Mouse (Mus musculus) forebrain, embryonic 15.5 days (tissue): ENCODE measurements around the gene F3. TPM values are rescaled to one million over a fixed set of nuclear protein-coding genes. Genes with fewer than 3 reads are reported as not detected.
A peak's percentile ranks its signal among the peaks of the same experiment; 100 is the strongest.

Experiments
- ATAC-seq: fragments of 200-750 bp; cut with Nextera tagmentation; replicated peaks from 2 replicates; pipeline ENCODE4 v1.8.0; 2017; ENCODE audit warnings: mild to moderate bottlenecking, moderate TSS enrichment, moderate library complexity
- H3K27ac ChIP-seq: fragments of 300-500 bp; sonication (generic); replicated peaks from 2 replicates; pipeline ENCODE4 v1.5.1; 2015; ENCODE audit warnings: mild to moderate bottlenecking, inconsistent platforms
- H3K27me3 ChIP-seq: fragments of 300-500 bp; sonication (generic); 2 replicates; pipeline ENCODE4 v1.6.1; 2015; ENCODE audit warnings: inconsistent platforms
- H3K36me3 ChIP-seq: fragments of 300-500 bp; sonication (generic); 2 replicates; pipeline ENCODE4 v1.6.1; 2015; ENCODE audit warnings: mild to moderate bottlenecking, inconsistent platforms
- H3K4me1 ChIP-seq: fragments of 300-500 bp; sonication (generic); 2 replicates; pipeline ENCODE4 v1.6.1; 2015; ENCODE audit warnings: inconsistent platforms
- H3K4me2 ChIP-seq: fragments of 300-500 bp; sonication (generic); replicated peaks from 2 replicates; pipeline ENCODE4 v1.6.1; 2015; ENCODE audit warnings: mild to moderate bottlenecking, inconsistent platforms
- H3K4me3 ChIP-seq: fragments of 300-500 bp; sonication (generic); 2 replicates; pipeline ENCODE4 v1.5.1; 2015; ENCODE audit warnings: mild to moderate bottlenecking, inconsistent platforms
- H3K9ac ChIP-seq: fragments of 300-500 bp; sonication (generic); replicated peaks from 2 replicates; pipeline ENCODE4 v1.6.1; 2015; ENCODE audit warnings: mild to moderate bottlenecking, inconsistent platforms
- H3K9me3 ChIP-seq: fragments of 300-500 bp; sonication (generic); 2 replicates; pipeline ENCODE4 v1.6.1; 2016; ENCODE audit warnings: inconsistent platforms
- WGBS: fragments of 180-500 bp; shearing (Covaris S2); methylation state at CpG from one replicate; pipeline ENCODE4 v1.1.7; 2015; ENCODE audit warnings: mixed read lengths; 5-methylcytosine and 5-hydroxymethylcytosine counted together
- polyA plus RNA-seq: library from polyadenylated mRNA; unstranded; fragments of >200 nt; fragmentation: Nextera tagmentation; extraction: Ambion mirVana; gene quantifications from 2 replicates; pipeline ENCODE4 v1.2.1, GENCODE M21; 2015

F3 gene
- polyA plus RNA-seq, 1 experiment from 2014 or later: 8.9 TPM

DNA sequence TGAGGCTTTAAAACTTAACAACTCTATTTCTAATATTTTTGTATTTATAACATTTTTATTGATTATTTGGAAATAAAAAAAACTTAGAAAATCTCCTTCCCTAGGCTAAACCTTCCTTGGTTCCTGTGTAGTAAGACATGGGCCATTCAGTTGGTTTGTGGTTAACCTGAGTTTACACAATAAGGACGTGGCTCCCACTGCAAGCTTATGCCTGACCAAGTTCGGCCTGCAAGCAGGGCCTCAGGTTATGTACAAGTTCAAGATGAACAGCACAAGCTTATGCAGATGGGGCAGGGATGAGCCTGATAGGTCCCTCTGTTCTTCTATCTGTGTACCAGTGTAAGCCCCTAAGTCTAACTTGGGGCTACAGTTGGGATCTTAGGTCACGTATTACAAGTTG, 33.6 kb upstream of the F3 start:
- Histone ChIP-seq H3K9ac (no peak overlapping the region), H3K9me3 (no peaks in the 10 kb centered on the region), H3K4me1 (peaks cover 12% of the 10 kb centered on the region; the same call in 1 of the 2 replicates), H3K27ac (no peak overlapping the region), H3K4me3 (no peak overlapping the region), H3K4me2 (no peak overlapping the region), H3K27me3 (no peaks in the 10 kb centered on the region), H3K36me3 (no peaks in the 10 kb centered on the region)
- WGBS: 92% methylated on average over 3 of the region's 3 CpGs
- ATAC-seq: no peak

DNA sequence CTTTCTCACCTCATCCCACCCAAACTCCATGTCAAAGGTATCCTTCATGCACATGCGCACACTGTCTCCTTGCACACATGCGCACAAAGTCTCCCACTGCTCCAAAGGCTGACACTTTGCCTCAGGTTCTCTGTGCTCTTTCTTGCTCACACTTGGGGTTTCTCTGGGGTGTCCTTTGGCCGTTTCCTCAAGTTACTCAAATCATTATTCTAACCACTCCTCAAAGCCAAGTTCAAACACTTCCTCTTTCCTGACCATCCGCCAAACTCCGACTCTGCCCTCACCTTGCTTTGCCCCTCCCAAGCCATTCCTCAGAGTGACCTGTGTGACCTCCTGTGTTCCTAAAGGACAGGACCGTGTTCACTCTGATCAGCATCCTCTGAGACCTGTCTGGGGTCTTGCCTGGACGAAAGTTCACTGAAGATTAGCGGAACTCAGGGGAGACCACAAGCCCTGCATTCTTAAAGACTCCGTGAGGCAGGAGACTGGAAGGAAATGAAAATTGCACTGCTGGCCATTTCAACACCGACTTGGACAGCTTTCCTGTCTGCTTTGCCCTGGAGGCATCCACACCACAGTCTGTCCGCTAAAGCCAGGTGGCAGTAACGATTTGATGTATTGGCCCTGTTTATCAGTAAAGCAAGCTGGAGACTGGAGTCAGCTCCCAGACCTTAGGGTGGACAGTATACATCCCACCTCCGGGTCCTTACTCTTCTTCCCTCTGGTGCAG, 30.2 kb upstream of the F3 start:
- no peaks in the 10 kb centered on the region for H3K27me3 ChIP-seq
- 83% methylated on average over 13 of the region's 13 CpGs for WGBS
- no peak overlapping the region for H3K9ac ChIP-seq
- no peaks in the 10 kb centered on the region for H3K9me3 ChIP-seq
- H3K4me3 ChIP-seq: no peak overlapping the region
- H3K4me2 ChIP-seq: no peak overlapping the region
- H3K27ac ChIP-seq: no peak overlapping the region
- no peaks in the 10 kb centered on the region for H3K4me1 ChIP-seq
- no peak for ATAC-seq
- H3K36me3 ChIP-seq: no peaks in the 10 kb centered on the region

DNA sequence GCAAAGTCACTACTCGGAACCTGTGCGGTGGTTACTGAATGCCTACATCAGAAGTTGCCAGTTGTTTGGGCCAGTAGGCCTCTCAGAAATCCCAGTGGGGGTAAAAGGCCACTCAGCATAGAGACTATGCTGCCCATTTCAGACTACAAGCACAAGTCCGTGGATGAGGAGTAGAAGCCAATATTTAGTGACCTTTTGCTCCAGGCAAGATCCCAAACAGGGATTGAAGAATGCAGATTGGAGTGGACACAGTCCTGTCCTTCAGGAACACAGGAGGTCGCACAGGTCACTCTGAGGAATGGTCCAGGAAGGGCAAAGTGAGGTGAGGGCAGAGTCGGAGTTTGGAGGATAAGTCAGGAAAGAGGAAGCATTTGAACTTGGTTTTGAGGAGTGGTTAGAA, 29.6 kb upstream of the F3 start:
- ATAC-seq: no peak
- Histone ChIP-seq H3K4me3 (no peak overlapping the region), H3K27ac (no peak overlapping the region), H3K4me2 (no peak overlapping the region), H3K27me3 (no peaks in the 10 kb centered on the region), H3K9ac (no peak overlapping the region), H3K36me3 (no peaks in the 10 kb centered on the region), H3K4me1 (no peaks in the 10 kb centered on the region), H3K9me3 (no peaks in the 10 kb centered on the region)
- 85% methylated on average over 5 of the region's 5 CpGs for WGBS

DNA sequence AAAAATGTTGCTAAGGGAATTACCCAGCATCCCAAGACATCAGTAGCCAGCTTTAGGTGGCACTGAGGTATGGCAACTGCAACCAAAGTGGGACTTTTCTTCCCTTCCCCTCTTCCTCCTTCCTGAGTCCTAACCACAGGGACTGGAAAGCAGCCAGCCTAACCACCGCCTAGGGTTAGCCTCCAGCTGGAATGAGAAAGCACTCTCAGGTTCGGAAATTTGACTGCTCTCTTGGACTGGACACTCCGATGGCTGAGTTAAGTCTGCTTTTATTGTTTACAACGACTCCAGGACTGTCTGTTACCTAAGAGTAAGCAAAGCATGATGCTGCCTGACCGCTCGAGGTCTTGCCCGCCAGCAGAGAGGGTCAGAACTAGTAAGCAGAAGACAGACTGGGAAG, 26.2 kb upstream of the F3 start:
- H3K27me3 ChIP-seq: no peaks in the 10 kb centered on the region
- no peaks in the 10 kb centered on the region for H3K36me3 ChIP-seq
- H3K4me2 ChIP-seq: no peak overlapping the region
- no peak overlapping the region for H3K27ac ChIP-seq
- WGBS: 90% methylated on average over 7 of the region's 7 CpGs
- no peak overlapping the region for H3K9ac ChIP-seq
- H3K4me3 ChIP-seq: no peak overlapping the region
- H3K9me3 ChIP-seq: no peaks in the 10 kb centered on the region
- peaks cover 25% of the 10 kb centered on the region for H3K4me1 ChIP-seq
- no peak for ATAC-seq

DNA sequence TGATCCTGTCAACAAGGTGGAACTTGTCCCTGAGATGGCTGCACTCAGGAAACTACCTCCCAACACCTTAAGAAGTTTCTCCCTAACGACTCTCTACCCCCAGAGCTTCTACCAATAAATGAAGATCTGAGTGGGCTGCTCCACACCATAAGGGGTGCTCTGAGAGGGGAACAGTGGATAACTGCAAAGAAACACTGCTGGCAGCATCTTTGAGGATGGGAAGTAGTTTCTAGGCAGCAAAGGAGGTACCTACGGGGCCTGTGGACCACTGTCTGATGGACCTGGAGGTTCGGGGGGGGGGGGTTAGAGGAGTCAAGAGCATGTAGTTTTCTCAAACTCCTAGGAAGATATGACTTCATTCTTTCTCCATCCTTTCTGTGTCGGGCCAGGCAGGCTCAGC, 23.9 kb upstream of the F3 start:
- peaks cover 25% of the 10 kb centered on the region for H3K4me1 ChIP-seq
- H3K27me3 ChIP-seq: no peaks in the 10 kb centered on the region
- no peak overlapping the region for H3K4me2 ChIP-seq
- H3K9ac ChIP-seq: no peak overlapping the region
- peak overlapping the region; percentile 94 for H3K27ac ChIP-seq
- no peaks in the 10 kb centered on the region for H3K36me3 ChIP-seq
- H3K4me3 ChIP-seq: no peak overlapping the region
- 62% methylated on average over 4 of the region's 4 CpGs for WGBS
- ATAC-seq: 0 out of 2 replicates have a peak, but pooled peaks have one; percentile 3
- no peaks in the 10 kb centered on the region for H3K9me3 ChIP-seq

DNA sequence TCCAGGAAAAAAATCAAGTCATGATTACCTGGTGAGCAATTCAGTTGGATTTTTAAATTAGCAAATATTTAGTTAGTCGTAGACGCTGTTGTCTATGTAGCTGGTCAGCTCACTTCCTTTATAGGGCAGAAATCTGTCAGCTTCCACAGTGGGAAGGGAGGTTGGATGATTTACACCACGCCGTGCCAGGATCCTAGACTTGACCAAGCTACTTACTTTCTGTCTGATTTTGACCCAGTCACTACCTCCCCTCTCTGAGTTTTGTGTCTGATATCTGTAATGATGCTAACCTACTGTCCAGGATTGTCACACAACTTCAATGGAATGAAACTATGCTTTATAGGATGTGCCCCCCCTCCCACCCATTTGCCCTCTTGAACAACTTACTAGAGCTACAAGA, 23.5 kb upstream of the F3 start:
- H3K9me3 ChIP-seq: no peaks in the 10 kb centered on the region
- WGBS: 39% methylated on average over 4 of the region's 4 CpGs
- peak overlapping the region; percentile 17; the same call in 1 of the 2 replicates for H3K4me3 ChIP-seq
- peak overlapping the region; percentile 94 for H3K27ac ChIP-seq
- no peak overlapping the region for H3K9ac ChIP-seq
- peaks cover 25% of the 10 kb centered on the region for H3K4me1 ChIP-seq
- H3K4me2 ChIP-seq: peak overlapping the region; percentile 37
- no peaks in the 10 kb centered on the region for H3K36me3 ChIP-seq
- H3K27me3 ChIP-seq: no peaks in the 10 kb centered on the region
- peak; percentile 47 for ATAC-seq

DNA sequence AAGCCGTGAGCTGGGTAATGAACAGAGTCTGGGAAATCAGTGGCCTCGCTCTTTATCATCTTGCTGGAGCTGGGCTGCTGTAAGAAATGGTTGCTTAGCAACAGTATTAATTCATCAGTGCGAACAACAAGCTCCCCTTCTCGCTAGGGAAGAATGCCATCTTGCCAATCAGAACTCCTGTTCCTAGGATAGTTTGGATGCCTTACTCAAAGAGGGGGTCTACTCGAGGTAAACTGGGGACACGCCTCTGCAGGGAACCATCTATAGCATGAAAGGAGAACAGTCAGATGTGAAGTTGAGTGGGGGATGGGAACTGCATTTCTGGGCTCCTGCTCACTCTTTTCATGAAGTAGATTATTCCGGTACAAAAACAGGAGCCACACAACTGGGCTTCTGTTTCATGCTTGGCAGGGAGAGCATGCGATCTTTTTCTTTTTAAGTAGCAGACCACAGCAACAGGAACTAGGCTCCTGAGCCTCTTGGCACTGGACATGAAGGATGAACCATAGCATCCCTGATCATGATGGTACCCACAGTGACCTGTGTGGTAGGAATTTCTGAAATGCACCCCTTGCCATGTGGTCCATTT, 22.9 kb upstream of the F3 start:
- ATAC-seq: peak; percentile 94
- Histone ChIP-seq H3K4me1 (peaks cover 25% of the 10 kb centered on the region), H3K27me3 (no peaks in the 10 kb centered on the region), H3K4me2 (peak overlapping the region; percentile 37), H3K36me3 (no peaks in the 10 kb centered on the region), H3K9ac (no peak overlapping the region), H3K4me3 (peak overlapping the region; percentile 17), H3K9me3 (no peaks in the 10 kb centered on the region), H3K27ac (peak overlapping the region; percentile 94)
- WGBS: 5% methylated on average over 8 of the region's 8 CpGs

DNA sequence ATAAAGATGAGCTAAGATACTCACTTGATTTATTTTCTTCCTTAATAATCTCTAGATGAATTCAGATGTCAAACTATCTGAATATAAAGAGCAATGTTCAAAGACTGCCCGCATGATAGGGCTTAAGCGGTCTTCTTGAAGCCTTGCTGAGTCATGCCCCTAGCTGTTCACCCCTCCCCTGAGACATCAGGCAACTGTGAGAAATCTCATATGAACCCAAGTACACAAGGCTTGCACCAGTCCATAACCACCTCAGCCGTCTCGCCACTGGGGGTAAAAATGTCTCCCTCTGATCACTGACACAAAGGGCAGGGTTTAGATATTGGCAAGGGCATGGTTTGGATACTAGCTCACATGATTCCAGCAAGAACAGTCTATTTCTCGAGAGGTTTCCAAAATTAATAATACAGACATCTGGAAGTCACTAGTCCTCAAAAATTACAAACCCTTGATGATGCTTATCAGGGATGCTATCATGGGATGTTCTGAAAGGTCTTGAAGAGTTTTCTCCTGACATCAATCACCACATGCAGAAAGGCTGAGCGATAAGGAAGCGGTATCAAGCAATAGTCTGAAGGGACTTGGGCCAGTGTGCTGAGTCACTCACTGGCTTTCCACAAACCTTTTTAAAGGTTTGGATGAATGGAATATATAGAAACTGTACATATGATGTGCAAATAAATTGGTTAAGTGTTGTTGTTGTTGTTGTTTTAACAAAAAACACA, 20.0 kb upstream of the F3 start:
- ATAC-seq: no peak
- peaks cover 32% of the 10 kb centered on the region for H3K4me1 ChIP-seq
- H3K9ac ChIP-seq: no peak overlapping the region
- H3K36me3 ChIP-seq: no peaks in the 10 kb centered on the region
- no peak overlapping the region for H3K27ac ChIP-seq
- 95% methylated on average over 7 of the region's 7 CpGs for WGBS
- no peak overlapping the region for H3K4me3 ChIP-seq
- no peaks in the 10 kb centered on the region for H3K27me3 ChIP-seq
- no peaks in the 10 kb centered on the region for H3K9me3 ChIP-seq
- no peak overlapping the region for H3K4me2 ChIP-seq

DNA sequence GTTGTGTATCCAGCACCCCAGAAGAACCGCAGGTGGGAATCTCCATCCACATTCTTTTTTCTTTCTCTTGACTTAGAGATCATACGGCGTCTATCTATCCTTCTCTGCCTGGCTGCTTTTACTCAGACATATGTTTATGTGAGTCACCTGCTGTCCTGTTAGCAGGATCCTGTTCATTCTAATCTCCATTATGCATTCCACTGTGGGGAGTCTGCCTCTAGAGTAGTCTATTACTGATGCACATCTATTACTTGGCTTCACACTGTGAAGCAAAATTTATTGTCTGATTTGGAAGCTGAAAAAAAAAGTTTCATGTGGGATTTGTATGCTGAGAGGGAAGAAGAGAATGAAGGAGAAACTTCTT, 19.5 kb upstream of the F3 start:
- H3K9me3 ChIP-seq: no peaks in the 10 kb centered on the region
- 65% methylated on average over 3 of the region's 3 CpGs for WGBS
- no peak overlapping the region for H3K4me3 ChIP-seq
- no peak overlapping the region for H3K27ac ChIP-seq
- H3K4me1 ChIP-seq: peaks cover 32% of the 10 kb centered on the region
- H3K9ac ChIP-seq: no peak overlapping the region
- no peaks in the 10 kb centered on the region for H3K36me3 ChIP-seq
- ATAC-seq: no peak
- H3K27me3 ChIP-seq: no peaks in the 10 kb centered on the region
- H3K4me2 ChIP-seq: no peak overlapping the region

DNA sequence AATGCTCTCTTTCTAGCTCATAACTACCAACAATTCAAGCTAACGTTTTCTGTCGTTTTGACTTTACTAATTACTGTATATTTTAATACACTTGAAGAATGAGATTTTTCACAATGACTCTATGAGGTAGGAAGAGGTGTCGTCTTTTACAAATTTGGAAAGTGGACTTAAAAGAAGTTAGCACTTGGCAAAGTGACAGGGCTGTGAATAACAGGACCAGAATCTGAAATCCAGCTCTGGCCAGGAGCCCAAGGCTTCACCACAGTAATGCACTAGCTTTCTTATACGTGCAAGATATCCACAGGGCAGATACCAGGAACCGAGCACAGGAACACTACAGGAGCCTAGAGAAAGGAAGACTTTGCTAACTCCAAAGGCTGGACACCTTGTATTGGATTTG, 17.2 kb upstream of the F3 start:
- no peak for ATAC-seq
- WGBS: 33% methylated on average over 5 of the region's 5 CpGs
- Histone ChIP-seq H3K27ac (no peak overlapping the region), H3K4me1 (peaks cover 17% of the 10 kb centered on the region), H3K9ac (no peak overlapping the region), H3K27me3 (no peaks in the 10 kb centered on the region), H3K4me2 (no peak overlapping the region), H3K9me3 (no peaks in the 10 kb centered on the region), H3K4me3 (no peak overlapping the region), H3K36me3 (no peaks in the 10 kb centered on the region)

DNA sequence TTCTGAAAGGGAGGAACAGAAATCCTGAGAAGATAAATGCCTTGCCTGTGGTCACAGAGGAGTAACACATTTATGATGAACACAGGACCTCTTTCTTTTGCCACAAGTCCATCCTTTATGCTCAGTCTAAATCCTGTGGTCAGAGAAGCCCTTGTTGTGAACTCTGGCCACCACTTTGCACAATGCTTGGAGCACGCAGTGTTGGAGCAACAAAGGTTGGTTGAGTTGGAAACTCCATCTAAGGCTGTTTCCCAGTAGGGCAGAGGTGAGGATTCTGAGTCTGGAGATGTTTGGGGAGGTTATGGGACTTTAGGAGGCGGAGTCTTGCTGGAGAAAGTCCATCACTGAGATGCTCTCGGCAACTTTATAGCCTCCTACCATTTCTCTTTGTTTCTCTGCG, 16.2 kb upstream of the F3 start:
- H3K9me3 ChIP-seq: no peaks in the 10 kb centered on the region
- H3K9ac ChIP-seq: no peak overlapping the region
- ATAC-seq: no peak
- H3K27me3 ChIP-seq: no peaks in the 10 kb centered on the region
- no peak overlapping the region for H3K4me3 ChIP-seq
- peaks cover 7% of the 10 kb centered on the region; the same call in 1 of the 2 replicates for H3K4me1 ChIP-seq
- no peak overlapping the region for H3K27ac ChIP-seq
- H3K36me3 ChIP-seq: no peaks in the 10 kb centered on the region
- WGBS: 82% methylated on average over 4 of the region's 4 CpGs
- no peak overlapping the region for H3K4me2 ChIP-seq

DNA sequence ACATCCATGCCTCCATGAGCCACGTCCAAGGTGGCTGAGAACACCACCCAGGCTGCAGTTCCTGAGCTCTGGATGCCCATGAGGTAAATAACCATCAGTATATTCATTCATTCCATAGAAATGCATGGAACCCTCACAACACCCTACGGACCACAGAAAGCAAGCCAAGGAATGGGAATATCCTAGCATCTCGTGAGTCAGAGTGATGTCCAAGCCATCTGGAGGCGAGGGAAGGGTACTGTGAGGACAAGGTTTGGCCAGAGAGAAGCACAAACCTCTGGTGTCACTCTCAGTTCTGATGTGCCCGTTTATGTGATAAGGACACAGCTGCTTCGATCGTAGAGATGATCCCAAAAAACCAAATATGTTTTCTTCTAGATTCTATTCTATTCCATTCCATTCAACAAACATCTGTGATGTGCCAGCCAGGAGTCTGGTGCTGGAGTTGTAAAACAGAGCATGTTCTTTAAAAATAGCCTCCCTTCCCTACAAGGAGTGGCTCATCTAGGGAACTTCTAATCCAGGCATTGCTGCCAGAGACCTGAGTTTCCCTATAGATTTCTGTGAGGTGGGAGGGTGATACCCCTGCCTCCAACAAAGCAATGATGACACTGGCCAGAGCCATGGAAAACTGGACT, 12.3 kb upstream of the F3 start:
- H3K9ac ChIP-seq: no peak overlapping the region
- no peak overlapping the region for H3K4me3 ChIP-seq
- H3K4me2 ChIP-seq: no peak overlapping the region
- no peaks in the 10 kb centered on the region for H3K36me3 ChIP-seq
- H3K27me3 ChIP-seq: no peaks in the 10 kb centered on the region
- no peak overlapping the region for H3K27ac ChIP-seq
- peaks cover 7% of the 10 kb centered on the region for H3K4me1 ChIP-seq
- no peaks in the 10 kb centered on the region for H3K9me3 ChIP-seq
- 93% methylated on average over 7 of the region's 7 CpGs for WGBS
- no peak for ATAC-seq
